Mouse (Mus musculus) cortical plate, adult 2 months (tissue): ENCODE measurements around the gene Cchcr1.

Experiments used
- CTCF ChIP-seq: fragments of 200-500 bp; IDR thresholded peaks from 2 replicates; pipeline ENCODE4 v1.5.1; 2011; ENCODE audit warnings: mild to moderate bottlenecking, control low read depth, low read length; ENCODE audit not compliant: insufficient read depth; ENCODE audit errors: extremely low read depth
- POLR2A ChIP-seq: fragments of 200-500 bp; IDR thresholded peaks from 2 replicates; pipeline ENCODE4 v1.6.1; 2011; ENCODE audit warnings: mild to moderate bottlenecking, low read length, control low read depth; ENCODE audit not compliant: insufficient read depth; ENCODE audit errors: extremely low read depth

- no peak for TF ChIP-seq CTCF
- no peak for TF ChIP-seq POLR2A
These were observed 9.2 kb upstream of the Cchcr1 start for GRCm38 (mm10) chr17:35507556-35508260.
